Mouse (Mus musculus) spleen, postnatal 4 days (tissue): ENCODE results near the gene Cdkl2.
A peak's percentile ranks its signal among the peaks of the same experiment; 100 is the strongest.

Experiments used
- DNase-seq, 2 experiments: peaks; one replicate each; pipeline ENCODE4 v3.0.0; 2022; ENCODE audit warnings: low spot score in 2 of 2

The Cdkl2 gene

DNA sequence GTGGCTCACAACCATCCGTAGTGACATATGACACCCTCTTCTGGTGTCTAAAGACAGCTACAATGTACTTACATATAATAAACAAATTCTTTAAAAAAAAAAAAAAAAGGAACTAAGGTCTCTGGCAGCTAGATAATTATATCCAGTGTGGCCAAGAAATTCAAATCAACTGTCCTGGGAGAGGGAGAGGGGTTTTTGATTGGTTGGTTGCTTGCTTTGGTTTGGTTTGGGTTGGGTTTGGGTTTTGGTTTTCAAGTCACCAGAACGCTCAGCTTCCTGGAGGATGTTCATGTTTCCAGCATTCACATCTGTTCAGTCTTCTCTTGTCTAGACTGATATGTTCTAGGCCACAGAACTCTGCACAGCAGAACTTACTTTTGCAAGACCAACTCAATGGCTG is 50.6 kb downstream of the Cdkl2 start:
- no peak for DNase-seq

GRCm38 (mm10) chr5:91991191-91991937 is 52.3 kb downstream of the Cdkl2 start:
- DNase-seq = no peak

DNA sequence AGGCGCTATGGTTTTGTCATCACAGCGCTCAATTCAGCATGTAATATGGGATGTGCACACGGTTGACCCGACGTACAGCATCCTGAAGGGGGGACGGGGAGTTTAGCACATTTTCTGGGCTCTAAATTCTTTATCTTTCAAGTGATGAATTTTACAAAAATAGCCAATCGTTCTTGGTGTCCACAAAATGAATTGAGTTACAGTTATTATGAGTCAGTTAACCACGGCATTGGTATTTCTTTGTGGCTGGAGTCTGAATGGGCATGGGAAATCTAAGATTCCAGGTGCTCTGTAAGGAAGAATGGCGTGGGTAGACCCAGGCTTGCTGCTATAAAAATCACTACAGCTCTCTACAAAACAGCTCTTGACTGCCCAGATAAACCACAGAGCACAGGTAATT is 54.4 kb downstream of the Cdkl2 start:
- DNase-seq = no peak

- DNase-seq = no peak
These were observed 55.9 kb downstream of the Cdkl2 start for GRCm38 (mm10) chr5:91987799-91988198.

- no peak for DNase-seq
These were observed 56.4 kb downstream of the Cdkl2 start, which contains the start of gene Odaph for GRCm38 (mm10) chr5:91987236-91987635. Gene Odaph (plus strand): TSS chr5:91987475.

DNA sequence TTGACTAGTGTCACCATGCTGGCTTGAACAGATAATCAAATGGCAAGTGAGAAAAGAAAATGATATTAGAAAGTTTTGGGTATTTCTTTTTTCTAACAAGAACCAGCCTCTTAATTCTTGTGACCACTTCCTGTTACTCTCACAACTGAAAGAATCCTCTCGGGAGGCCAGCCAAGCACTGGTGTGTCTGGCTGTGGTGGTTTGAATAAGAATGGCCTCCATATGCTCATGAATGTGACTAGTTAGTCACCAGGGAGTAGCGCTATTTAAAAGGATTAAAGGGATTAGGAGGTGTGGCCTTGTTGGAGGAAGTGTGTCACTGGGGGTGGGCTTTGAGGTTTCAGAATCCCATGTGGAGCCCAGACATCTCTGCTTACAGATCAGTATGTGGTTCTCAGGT is 58.0 kb downstream of the Cdkl2 start:
- no peak for DNase-seq

DNA sequence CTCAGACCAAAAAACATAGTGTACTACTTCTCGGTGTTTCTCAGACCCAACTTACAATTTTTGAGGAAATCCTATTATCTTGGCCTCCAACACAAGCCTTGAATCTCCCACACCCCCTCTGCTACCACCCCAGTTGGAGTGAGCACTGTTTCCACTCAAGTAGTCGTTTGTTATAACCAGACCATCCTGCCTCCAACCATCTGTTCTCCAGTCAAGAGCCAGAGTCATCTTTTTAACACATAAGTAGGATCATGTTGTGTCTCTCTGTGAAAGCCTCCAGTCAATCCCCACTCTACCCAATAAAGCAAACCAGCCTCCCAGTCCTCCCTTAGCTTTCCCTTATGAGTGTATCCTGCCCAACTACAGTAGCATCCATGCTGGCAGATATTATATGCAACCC is 60.2 kb downstream of the Cdkl2 start:
- no peak for DNase-seq

- no peak for DNase-seq
These were observed 62.4 kb downstream of the Cdkl2 start for GRCm38 (mm10) chr5:91981176-91981840.

- DNase-seq = no peak
These were observed 66.3 kb downstream of the Cdkl2 start for GRCm38 (mm10) chr5:91977397-91977770.

- no peak for DNase-seq
These were observed 66.9 kb downstream of the Cdkl2 start for GRCm38 (mm10) chr5:91976566-91977396.

DNA sequence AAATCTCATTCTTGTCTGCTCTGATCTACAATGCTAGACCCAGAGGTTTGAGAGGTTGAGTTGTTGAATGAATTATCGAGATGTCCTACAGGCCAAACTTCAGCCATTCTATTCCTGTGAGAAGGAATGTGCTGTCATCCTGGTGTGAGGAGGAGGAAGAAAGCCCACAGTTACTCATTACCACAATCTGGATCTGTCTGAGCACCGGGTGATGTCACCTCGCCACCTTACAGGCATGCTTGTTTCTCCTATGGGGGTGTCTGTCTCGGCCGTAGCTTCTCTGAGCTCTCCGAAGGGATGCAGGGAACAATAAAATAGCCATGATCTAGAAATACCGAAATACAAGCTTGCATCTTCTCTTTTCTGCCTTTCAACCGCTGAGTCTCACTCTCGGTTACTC is 67.9 kb downstream of the Cdkl2 start:
- DNase-seq = no peak

- no peak for DNase-seq
These were observed 69.7 kb downstream of the Cdkl2 start for GRCm38 (mm10) chr5:91974002-91974401.

- no peak for DNase-seq
These were observed 71.6 kb downstream of the Cdkl2 start for GRCm38 (mm10) chr5:91972046-91972445.

- DNase-seq = peak; percentile 91 to 98
These were observed 80.8 kb downstream of the Cdkl2 start, which contains the start of gene Rchy1 for GRCm38 (mm10) chr5:91962639-91963440. Gene Rchy1 (minus strand): TSS chr5:91963068.

GRCm38 (mm10) chr5:91962259-91962638 is 81.4 kb downstream of the Cdkl2 start:
- DNase-seq = no peak

DNA sequence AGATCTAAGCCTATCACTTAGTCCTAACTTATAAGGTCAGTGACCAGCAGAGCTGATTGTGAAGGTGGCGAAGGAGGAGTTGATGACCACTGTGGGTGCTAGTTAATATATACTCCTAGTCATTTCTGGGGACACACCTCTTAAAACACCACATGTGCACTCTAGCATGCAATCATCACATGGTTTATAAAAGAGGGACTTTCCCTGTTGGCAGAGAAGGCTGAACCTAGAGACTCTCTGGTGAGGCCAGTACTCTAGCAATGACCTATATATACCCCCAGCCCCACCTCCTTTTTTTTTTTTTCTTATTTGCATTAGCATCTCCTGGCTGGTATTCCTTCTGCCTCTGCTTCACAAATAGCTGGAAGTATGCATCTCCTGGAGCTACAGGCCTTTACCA is 82.3 kb downstream of the Cdkl2 start:
- DNase-seq = peak in 1 of 2 experiments; percentile 19

- DNase-seq = peak in 1 of 2 experiments; percentile 18
These were observed 83.0 kb downstream of the Cdkl2 start for GRCm38 (mm10) chr5:91960606-91961254.

- no peak for DNase-seq
These were observed 83.7 kb downstream of the Cdkl2 start for GRCm38 (mm10) chr5:91959986-91960385.

- no peak for DNase-seq
These were observed 84.6 kb downstream of the Cdkl2 start for GRCm38 (mm10) chr5:91959096-91959495.

- no peak for DNase-seq
These were observed 86.5 kb downstream of the Cdkl2 start for GRCm38 (mm10) chr5:91956991-91957760.
